Mouse (Mus musculus) embryonic fibroblast, embryonic 13.5 days (primary cell): ENCODE results near the gene Arhgef11. TPM values are rescaled to one million over a fixed set of nuclear protein-coding genes. Genes with fewer than 3 reads are reported as not detected.

ENCODE experiments used
- H3K27ac ChIP-seq: 2 replicates; pipeline ENCODE4 v1.5.1; 2012; ENCODE audit warnings: low read length, control low read depth, inconsistent platforms; ENCODE audit not compliant: insufficient read depth
- H3K4me1 ChIP-seq: 2 replicates; pipeline ENCODE4 v1.6.1; 2011; ENCODE audit warnings: low read length; ENCODE audit not compliant: control insufficient read depth, insufficient read depth
- H3K4me3 ChIP-seq: 2 replicates; pipeline ENCODE4 v1.5.1; 2011; ENCODE audit warnings: mild to moderate bottlenecking, control low read depth, low read length; ENCODE audit not compliant: insufficient read depth
- CTCF ChIP-seq: IDR thresholded peaks from 2 replicates; pipeline ENCODE4 v1.5.1; 2011; ENCODE audit warnings: mild to moderate bottlenecking, control low read depth, low read length, moderate library complexity, borderline replicate concordance; ENCODE audit not compliant: insufficient read depth
- POLR2A ChIP-seq: IDR thresholded peaks from 2 replicates; pipeline ENCODE4 v1.6.1; 2011; ENCODE audit warnings: low read depth, mild to moderate bottlenecking, control low read depth, low read length, moderate library complexity
- polyA plus RNA-seq: library from polyadenylated mRNA; stranded (reverse); fragments of >200 nt; gene quantifications from 2 replicates; pipeline ENCODE4 v1.2.4, GENCODE M21; 2011; ENCODE audit warnings: low read depth; ENCODE audit not compliant: missing spikeins, insufficient read length

The Arhgef11 gene
- polyA plus RNA-seq, 1 experiment = 27.0 TPM

GRCm38 (mm10) chr3:87785626-87786214 lies 168.4 kb downstream of the Arhgef11 start:
- Histone ChIP-seq H3K27ac (no peak overlapping the region), H3K4me3 (no peak overlapping the region), H3K4me1 (no peaks in the 10 kb centered on the region)
- no peak for TF ChIP-seq CTCF
- TF ChIP-seq POLR2A = no peak

Other genes starting within 250 kb of the Arhgef11 start
- not detected in 2 replicates for gene Fcrl1, start 241.2 kb upstream of the Arhgef11 start, polyA plus RNA-seq
- not detected in 2 replicates for gene Fcrl5, start 181.8 kb upstream of the Arhgef11 start, polyA plus RNA-seq
- gene Etv3, start 92.2 kb upstream of the Arhgef11 start, polyA plus RNA-seq = 10.8 and 10.9 TPM in 2 replicates
- gene Lrrc71, start 131.1 kb downstream of the Arhgef11 start, polyA plus RNA-seq = 1.1 and 1.2 TPM in 2 replicates
- gene Ntrk1, start 177.6 kb downstream of the Arhgef11 start, polyA plus RNA-seq = not detected in 2 replicates
- gene Insrr, start 179.4 kb downstream of the Arhgef11 start, polyA plus RNA-seq = not detected in 2 replicates
- 65.8 and 74.0 TPM in 2 replicates for gene Pear1, start 206.7 kb downstream of the Arhgef11 start, polyA plus RNA-seq
- gene Sh2d2a, start 229.2 kb downstream of the Arhgef11 start, polyA plus RNA-seq = not detected in 2 replicates